Mouse (Mus musculus) small intestine, adult 2 months (tissue): ENCODE data around the gene Ranbp3l.

ENCODE experiments used
- CTCF ChIP-seq: fragments of 200-500 bp; IDR thresholded peaks from 2 replicates; pipeline ENCODE4 v1.5.1; 2012; ENCODE audit warnings: low read depth, mild to moderate bottlenecking, control low read depth, inconsistent platforms, low read length, moderate library complexity, mixed read lengths; ENCODE audit not compliant: insufficient replicate concordance, insufficient read length; ENCODE audit errors: extremely low read depth
- POLR2A ChIP-seq: fragments of 200-500 bp; IDR thresholded peaks from 2 replicates; pipeline ENCODE4 v1.6.1; 2012; ENCODE audit warnings: low read depth, mild to moderate bottlenecking, control low read depth, inconsistent platforms, low read length, moderate library complexity

GRCm38 (mm10) chr15:9074671-9075070 lies 106.9 kb downstream of the Ranbp3l start:
- no peak for TF ChIP-seq CTCF
- TF ChIP-seq POLR2A, result no peak
